Mouse (Mus musculus) urinary bladder, adult 18-20 months (tissue): ENCODE measurements around the gene Trim39.

ENCODE experiments used
- DNase-seq, 2 experiments: peaks; one replicate each; pipeline ENCODE4 v3.0.0; 2022; ENCODE audit warnings: low spot score in 2 of 2, mixed read lengths in 2 of 2

Gene Trim39

GRCm38 (mm10) chr17:36248886-36249285 lies 23.2 kb downstream of the Trim39 start:
- DNase-seq = no peak

- DNase-seq = no peak
These were observed 26.3 kb downstream of the Trim39 start for GRCm38 (mm10) chr17:36245741-36246140.

GRCm38 (mm10) chr17:36244031-36244430 lies 28.0 kb downstream of the Trim39 start:
- no peak for DNase-seq

DNA sequence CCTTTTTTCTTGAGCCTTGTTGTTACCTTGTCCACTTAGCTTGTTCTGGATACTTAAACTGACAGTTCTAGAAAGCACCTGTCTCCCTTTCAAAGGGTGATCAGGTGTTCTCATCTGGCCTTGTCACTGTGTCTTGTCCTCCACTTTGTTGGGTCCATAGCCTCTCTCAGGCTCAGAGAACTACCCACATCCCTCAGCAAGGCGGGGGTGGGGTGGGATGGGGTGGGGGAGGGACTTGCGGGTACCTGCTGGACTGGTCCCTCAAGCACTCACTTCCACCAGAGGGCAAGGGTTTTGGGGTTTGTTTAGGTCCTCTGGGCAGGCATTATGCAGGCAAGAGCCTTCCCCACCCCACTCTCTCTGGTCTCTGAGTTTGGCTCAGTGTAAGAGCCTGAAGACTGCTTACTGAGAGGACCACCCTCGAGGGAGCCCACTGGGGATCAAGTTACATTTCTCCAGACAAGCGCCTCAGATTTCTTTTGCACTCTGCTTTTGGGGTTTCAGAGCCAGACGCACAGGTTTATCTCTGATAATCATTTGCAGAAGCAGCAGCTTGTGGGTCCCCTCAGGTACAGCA lies 31.3 kb downstream of the Trim39 start:
- DNase-seq = no peak

GRCm38 (mm10) chr17:36237321-36237921 lies 34.6 kb downstream of the Trim39 start:
- DNase-seq = peak in 1 of 2 experiments; percentile 50

DNA sequence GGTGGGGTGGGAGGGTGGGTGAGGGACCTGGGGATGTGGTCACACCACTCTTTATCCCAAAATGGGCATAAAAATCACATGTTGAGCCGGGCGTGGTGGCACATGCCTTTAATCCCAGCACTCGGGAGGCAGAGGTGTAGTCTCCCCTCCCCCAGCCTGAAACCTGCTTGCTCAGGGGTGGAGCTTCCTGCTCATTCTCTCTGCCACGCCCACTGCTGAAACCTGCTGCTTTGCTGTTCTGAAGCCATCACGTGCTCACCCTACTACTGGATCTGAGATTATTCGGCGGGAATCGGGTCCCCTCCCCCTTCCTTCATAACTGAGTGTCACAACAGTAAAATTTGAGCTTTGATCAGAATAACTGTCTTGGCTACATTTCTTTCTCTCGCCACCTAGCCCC lies 36.7 kb downstream of the Trim39 start:
- peak in 1 of 2 experiments; percentile 30 for DNase-seq

DNA sequence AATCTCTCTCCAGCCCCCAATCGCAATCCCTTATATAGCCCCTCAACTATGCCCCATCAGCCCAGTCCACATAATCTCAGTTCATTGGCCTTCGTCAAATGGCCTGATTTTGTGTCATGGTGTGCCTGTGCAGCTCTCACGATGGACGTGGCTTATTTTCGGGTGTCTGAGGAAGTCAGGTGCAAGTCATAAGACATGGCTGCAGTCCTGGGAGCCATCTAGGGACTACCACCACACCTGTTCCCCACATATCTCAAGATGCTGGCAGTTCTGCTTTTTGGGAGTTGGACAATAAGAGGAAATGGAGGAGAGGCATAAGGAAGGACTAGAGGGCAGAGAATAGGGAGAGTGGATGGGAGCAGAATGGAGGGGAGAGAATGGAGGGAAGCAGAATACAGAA lies 38.5 kb downstream of the Trim39 start:
- DNase-seq = no peak

DNA sequence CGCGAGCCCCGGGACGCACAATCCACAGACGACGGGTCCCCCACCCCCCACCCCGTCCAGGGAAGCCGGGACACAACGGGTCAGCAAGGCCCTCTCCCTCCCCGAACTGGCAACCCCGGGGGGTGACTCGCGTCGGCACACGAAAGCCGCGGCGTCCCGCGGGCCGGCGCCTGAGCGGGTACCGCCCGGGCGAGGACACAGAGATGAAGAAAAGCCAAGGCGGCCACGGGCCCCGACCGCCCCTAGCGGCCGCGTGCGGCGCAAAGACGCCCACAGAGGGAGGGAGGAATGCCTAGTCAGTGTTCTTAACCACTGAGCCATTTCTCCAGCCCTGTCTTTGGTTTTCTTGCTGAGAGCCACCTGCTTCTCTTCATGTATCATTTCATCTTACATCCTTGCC lies 40.7 kb downstream of the Trim39 start:
- DNase-seq = peak; percentile 59 to 65

DNA sequence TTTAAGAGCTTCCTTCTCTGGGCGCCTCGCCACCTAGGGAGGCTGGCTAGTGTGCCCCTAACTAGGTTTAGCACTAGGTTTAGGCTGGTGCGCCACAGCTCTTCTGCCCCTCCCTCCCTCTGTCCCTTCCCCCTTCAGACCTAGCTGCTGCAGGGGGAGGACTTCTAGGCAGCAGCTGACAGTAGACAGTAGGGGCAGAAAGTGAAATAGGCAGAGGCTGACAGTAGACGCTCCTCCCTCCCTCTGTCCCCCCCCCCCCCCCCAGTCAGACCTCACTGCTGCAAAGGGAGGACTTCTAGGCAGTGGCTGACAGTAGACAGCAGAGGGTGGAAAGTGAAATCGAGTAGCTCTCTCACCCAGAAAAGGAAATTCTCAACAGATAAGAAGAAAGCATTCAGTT lies 43.0 kb downstream of the Trim39 start:
- DNase-seq = no peak

DNA sequence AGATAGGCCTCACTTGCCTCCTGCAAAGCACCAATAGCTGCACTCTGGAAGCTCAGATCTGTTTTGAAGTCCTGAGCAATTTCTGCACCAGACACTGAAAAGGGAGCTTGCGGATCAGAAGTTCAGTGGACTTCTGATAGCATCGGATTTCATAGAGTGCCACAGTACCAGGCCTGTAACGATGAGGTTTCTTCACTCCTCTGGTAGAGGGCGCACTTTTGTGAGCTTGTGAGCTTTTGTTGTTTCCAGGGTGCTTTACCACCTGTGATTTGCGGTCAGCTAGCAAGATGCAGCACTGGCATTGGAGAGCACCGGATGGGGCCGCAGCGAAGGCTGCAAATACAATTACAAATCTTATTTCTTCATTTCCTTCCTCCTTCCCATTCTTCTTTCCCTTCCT lies 45.1 kb downstream of the Trim39 start:
- no peak for DNase-seq

DNA sequence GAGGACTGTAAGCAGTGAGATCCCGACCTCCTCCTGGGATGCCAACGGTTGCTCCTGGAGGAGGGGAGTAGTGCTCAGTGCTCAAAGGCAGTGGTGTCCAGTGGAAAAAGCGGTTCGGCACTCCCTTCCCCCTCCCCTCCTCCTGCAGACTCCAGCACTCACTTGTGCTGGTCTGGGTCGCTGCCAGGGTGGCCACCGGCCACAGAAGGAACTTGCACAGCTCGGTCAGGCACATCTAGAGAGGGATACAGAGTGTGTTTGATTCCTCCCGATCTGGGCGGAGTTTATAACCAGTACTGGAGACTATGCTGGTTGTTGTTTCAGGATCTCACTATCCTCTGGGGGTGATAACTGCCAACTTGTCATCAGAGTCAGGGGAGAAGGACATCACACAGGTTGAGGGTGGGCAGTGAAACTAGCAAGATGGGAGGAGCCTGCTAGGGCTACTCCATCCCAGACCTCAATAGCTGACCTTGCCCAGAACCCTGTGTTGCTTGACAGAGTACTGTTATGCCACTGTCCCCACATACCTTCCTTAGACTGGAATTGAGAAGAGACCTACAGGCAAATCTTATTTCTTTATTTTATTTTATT lies 46.7 kb downstream of the Trim39 start:
- no peak for DNase-seq

DNA sequence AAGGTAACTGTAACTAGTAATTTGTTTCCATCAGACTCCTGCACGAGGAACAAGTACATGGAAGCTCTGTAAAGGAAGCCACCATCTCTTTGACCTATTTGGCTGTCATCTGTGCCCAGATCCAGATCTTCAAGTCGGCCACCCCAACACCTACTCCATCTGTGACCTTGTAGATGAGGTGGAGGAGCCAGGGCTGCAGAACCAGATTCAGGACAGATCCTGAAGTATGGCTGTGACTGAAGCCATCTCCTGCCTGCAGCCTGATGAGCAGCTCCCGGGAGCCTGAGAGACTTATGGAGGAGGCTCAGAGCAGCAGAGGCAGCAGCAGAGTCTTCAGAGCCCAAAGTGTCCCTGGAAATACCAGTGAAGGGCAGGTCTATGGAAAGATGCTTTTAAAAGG lies 47.6 kb downstream of the Trim39 start:
- DNase-seq = no peak

DNA sequence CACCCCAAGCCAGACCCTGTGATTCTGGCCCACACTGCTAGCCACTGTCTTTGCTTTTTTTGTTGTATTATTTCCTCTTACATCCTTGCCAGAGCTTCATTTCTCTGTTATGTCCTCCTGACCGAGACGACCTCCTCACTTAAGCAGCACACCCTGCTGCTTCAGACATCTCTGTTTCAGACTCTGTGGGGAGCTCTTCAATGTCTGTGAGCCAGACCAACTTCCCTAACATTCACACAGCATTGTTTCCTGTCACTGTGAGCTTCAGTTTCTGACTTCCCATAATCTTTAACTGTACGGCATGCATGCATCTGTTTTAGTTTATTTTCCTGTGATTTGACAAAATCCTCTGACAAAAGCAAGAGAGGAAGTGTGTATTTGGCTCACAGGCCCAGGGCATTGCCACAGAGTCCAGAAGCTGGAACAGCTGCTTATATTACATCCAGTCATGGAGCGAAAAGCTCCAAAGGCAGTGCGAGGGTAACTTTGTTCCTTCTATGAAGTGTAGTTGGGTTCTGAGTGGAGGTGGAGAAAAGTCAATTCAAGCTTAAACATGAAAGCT lies 53.4 kb downstream of the Trim39 start:
- DNase-seq = no peak

DNA sequence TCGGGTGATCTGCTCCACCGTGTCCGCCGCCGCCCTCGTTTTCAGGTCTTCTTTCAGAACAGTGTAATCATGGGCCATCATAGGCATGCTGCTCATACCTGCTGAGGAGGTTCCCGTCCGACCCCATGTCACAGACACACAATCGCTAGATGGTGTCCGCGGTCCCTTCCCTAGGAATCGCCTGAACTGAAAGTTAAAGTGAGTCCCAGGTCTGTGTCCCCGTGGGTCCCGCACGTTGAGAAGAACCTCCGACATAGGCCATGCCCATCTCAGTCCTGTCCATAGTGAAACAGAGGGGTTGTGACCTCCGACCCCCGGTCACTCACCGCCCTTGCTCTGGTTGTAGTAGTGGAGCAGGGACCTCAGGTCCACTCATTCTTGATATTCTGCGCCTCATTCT lies 56.5 kb downstream of the Trim39 start:
- no peak for DNase-seq
